Mouse (Mus musculus) heart, postnatal 0 days (tissue): Measurements from ENCODE around the gene 5730455P16Rik.

Experiments
- CTCF ChIP-seq: IDR thresholded peaks from 2 replicates; pipeline ENCODE4 v1.5.1; 2016; ENCODE audit warnings: antibody characterized with exemption, control low read depth, low read depth
- EP300 ChIP-seq: IDR thresholded peaks from 2 replicates; pipeline ENCODE4 v1.6.1; 2016; ENCODE audit warnings: antibody characterized with exemption, low read depth

- TF ChIP-seq CTCF (no peak), EP300 (no peak)
These were observed 12.1 kb upstream of the 5730455P16Rik start for GRCm38 (mm10) chr11:80389885-80390284.
